Mouse (Mus musculus): Measurements from ENCODE around the gene Ramp2.

- TF ChIP-seq CTCF (IDR thresholded peaks at IDR 0.05; ENCODE audit: low read depth) (no peak), EP300 (optimal IDR thresholded peaks at IDR 0.05) (no peak)
Observed at GRCm38 (mm10) chr11:101199555-101199954, 46.3 kb upstream of the Ramp2 start.

Measured in stomach, postnatal 0 days (tissue).